Mouse (Mus musculus) neural tube, embryonic 14.5 days (tissue): ENCODE results near the gene Mycn. TPM values are rescaled to one million over a fixed set of nuclear protein-coding genes. Genes with fewer than 3 reads are reported as not detected.

Experiments
- ATAC-seq: fragments of 200-750 bp; cut with Nextera tagmentation; 2 replicates; pipeline ENCODE4 v1.8.0; 2017; ENCODE audit warnings: low read depth, mild to moderate bottlenecking, moderate TSS enrichment, moderate library complexity
- H3K27ac ChIP-seq: fragments of 300-500 bp; sonication (generic); 2 replicates; pipeline ENCODE4 v1.5.1; 2014; ENCODE audit warnings: low read depth, mild to moderate bottlenecking, control low read depth, low read length, moderate library complexity, mixed read lengths
- H3K27me3 ChIP-seq: fragments of 300-500 bp; sonication (generic); 2 replicates; pipeline ENCODE4 v1.6.1; 2014; ENCODE audit warnings: low read length; ENCODE audit not compliant: control insufficient read depth, insufficient read depth
- H3K36me3 ChIP-seq: fragments of 300-500 bp; sonication (generic); 2 replicates; pipeline ENCODE4 v1.6.1; 2014; ENCODE audit warnings: low read length, mixed read lengths; ENCODE audit not compliant: control insufficient read depth, insufficient read depth
- H3K4me1 ChIP-seq: fragments of 300-500 bp; sonication (generic); 2 replicates; pipeline ENCODE4 v1.6.1; 2014; ENCODE audit warnings: low read length; ENCODE audit not compliant: control insufficient read depth, insufficient read depth
- H3K4me2 ChIP-seq: fragments of 300-500 bp; sonication (generic); 2 replicates; pipeline ENCODE4 v1.6.1; 2014; ENCODE audit warnings: mild to moderate bottlenecking, low read depth, low read length, control low read depth
- H3K4me3 ChIP-seq: fragments of 300-500 bp; sonication (generic); 2 replicates; pipeline ENCODE4 v1.5.1; 2014; ENCODE audit warnings: low read depth, low read length, control low read depth, mixed read lengths
- H3K9ac ChIP-seq: fragments of 300-500 bp; sonication (generic); replicated peaks from 2 replicates; pipeline ENCODE4 v1.6.1; 2014; ENCODE audit warnings: low read depth, mild to moderate bottlenecking, control low read depth, low read length, mixed read lengths
- H3K9me3 ChIP-seq: fragments of 300-500 bp; sonication (generic); 2 replicates; pipeline ENCODE4 v1.6.1; 2016; ENCODE audit warnings: low read length; ENCODE audit not compliant: control insufficient read depth
- WGBS: fragments of 180-500 bp; shearing (Covaris S2); extraction: QIAGEN DNeasy Blood & Tissue Kit; methylation state at CpG from one replicate; pipeline ENCODE4 v1.1.7; 2014; 5-methylcytosine and 5-hydroxymethylcytosine counted together
- polyA plus RNA-seq: library from polyadenylated mRNA; unstranded; fragments of >200 nt; fragmentation: Nextera tagmentation; extraction: Ambion mirVana; gene quantifications from 2 replicates; pipeline ENCODE4 v1.2.1, GENCODE M21; 2014

Mycn gene
- polyA plus RNA-seq, 1 experiment from 2014 or later: 38.6 TPM

DNA sequence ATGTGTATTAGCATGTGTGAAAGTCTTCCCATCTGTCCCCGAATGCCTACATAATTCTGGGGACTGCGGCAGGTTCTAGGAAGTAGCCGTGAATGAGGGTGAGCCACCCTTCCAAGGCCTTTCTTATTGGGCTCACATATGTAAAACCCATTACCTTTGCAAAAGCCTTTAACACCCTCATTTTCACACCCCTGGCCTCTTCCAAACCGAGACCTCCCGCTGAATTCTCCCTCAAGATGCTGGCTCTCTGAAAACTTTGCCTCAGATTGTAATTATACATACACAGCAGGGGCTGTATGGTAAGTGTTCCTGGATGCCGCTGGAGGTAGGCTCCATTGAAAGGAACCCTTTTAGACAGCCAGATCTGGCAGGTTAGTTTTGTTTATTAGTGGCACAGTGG lies 1.6 kb upstream of the Mycn start:
- Histone ChIP-seq H3K4me2 (peak overlapping the region; percentile 77), H3K36me3 (no peaks in the 10 kb centered on the region), H3K4me1 (no peaks in the 10 kb centered on the region), H3K27me3 (no peaks in the 10 kb centered on the region), H3K9ac (0 out of 2 replicates have a peak overlapping the region, but pooled peaks have one; percentile 52), H3K27ac (no peak overlapping the region), H3K4me3 (no peak overlapping the region), H3K9me3 (no peaks in the 10 kb centered on the region)
- ATAC-seq: no peak
- WGBS: 14% methylated on average over 6 of the region's 6 CpGs

DNA sequence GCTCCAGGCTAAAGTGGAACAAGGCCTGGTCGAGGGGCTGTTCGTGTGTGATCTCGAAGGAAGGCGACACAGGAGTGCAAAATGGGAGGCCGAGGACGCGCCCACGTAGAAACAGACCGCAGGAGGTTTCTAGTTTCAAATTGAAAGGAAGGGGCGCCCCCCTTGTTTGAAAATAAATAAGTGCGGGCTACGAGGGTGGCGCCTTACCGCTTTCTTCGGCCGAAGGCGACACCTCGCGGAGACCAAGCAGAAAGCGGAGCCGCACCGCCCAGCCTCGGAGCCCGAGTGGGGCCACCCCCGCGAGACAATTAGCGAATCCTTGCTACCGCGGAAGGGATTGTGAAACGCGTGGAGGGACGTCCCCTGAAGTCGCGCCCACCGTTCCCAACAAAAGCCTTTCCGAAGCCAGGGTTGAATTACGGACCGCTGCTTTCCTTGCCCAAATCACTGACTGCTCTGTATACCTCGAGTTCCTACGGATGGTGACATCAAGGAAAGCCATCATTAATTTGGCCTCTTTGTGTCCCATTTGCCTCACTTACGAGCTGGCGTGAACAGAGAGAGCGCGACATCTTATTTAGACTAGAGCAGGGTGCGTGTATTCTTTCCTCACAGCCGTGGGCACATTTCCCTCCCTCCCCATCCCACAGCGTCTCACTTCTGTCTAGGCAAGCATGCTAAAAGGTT lies 793 bp upstream of the Mycn start:
- ATAC-seq: peak; percentile 74
- no peaks in the 10 kb centered on the region for H3K27me3 ChIP-seq

DNA sequence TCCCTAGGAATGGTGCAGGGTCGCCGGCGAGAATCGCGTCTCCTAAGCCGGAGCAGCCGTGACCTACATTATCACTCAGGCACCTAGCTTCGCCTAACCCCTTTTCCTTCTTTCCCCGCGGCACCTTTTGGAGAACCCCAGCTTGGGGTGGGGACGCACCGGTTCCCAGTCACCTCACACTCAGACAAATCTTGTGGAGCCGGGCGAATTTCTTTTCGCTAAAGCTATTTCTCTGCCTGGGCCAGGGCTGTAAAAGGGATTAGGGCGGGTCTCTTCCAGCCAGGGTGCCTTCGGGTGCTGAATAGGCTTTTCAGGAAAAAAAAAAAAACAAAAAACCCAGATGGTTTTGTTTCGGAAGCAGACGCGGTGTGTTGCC lies 597 bp downstream of the Mycn start:
- Histone ChIP-seq H3K27me3 (no peaks in the 10 kb centered on the region), H3K9me3 (no peaks in the 10 kb centered on the region), H3K4me2 (peak overlapping the region; percentile 77), H3K27ac (peak overlapping the region; percentile 96), H3K4me3 (peak overlapping the region; percentile 66), H3K36me3 (peaks cover 13% of the 10 kb centered on the region; the same call in 1 of the 2 replicates), H3K9ac (peak overlapping the region; percentile 79), H3K4me1 (peaks cover 5% of the 10 kb centered on the region; the same call in 1 of the 2 replicates)
- under 1% methylated on average over 20 of the region's 20 CpGs for WGBS
- no peak for ATAC-seq

More for the DNA sequence above, 793 bp upstream of the Mycn start:
- H3K4me3 ChIP-seq: peak overlapping the region; percentile 66
- peak overlapping the region; percentile 52 for H3K9ac ChIP-seq
- under 1% methylated on average over 47 of the region's 47 CpGs for WGBS
- H3K36me3 ChIP-seq: no peaks in the 10 kb centered on the region; the same call in 1 of the 2 replicates
- no peaks in the 10 kb centered on the region for H3K9me3 ChIP-seq
- H3K27ac ChIP-seq: peak overlapping the region; percentile 96
- H3K4me1 ChIP-seq: peaks cover 2% of the 10 kb centered on the region; the same call in 1 of the 2 replicates
- H3K4me2 ChIP-seq: peak overlapping the region; percentile 77

DNA sequence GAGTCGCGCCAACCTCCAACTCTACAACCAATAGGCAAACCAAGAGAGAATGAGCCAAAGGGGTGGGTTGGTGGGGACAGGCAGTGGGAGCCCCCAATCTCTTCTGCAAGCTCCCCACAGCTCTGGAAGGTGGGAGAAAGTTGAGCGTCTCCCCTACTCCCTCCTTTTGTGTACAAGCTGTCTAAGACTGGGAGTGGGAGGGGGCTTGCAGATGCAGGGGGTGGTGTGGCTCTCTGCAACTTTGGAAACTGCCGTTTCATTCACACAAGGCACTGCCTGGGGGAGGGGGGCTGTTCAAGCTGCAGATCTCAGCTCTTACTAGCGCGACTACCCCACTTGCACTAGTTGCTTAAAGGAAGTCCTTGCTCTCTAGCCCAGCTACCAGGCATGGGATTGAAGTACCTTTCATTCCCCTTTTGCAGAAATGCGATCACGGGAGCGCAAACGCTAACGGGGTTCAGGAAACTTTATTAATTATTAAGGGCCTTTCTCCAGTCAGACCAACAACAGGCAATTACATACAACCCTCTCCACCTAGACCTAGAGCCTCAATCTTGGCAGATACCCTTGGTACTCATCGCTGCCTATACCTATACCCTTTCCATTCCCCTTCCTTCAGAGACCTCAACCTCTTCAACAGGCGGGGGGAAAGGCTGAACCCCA lies 1.1 kb downstream of the Mycn start:
- H3K36me3 ChIP-seq: peaks cover 13% of the 10 kb centered on the region; the same call in 1 of the 2 replicates
- H3K4me1 ChIP-seq: peaks cover 5% of the 10 kb centered on the region; the same call in 1 of the 2 replicates
- H3K4me2 ChIP-seq: peak overlapping the region; percentile 77
- H3K9ac ChIP-seq: peak overlapping the region; percentile 79
- H3K9me3 ChIP-seq: no peaks in the 10 kb centered on the region
- no peaks in the 10 kb centered on the region for H3K27me3 ChIP-seq
- peak overlapping the region; percentile 66 for H3K4me3 ChIP-seq
- peak overlapping the region; percentile 96 for H3K27ac ChIP-seq
- 0% methylated on average over 13 of the region's 13 CpGs for WGBS
- 0 out of 2 replicates have a peak, but pooled peaks have one; percentile 1 for ATAC-seq

DNA sequence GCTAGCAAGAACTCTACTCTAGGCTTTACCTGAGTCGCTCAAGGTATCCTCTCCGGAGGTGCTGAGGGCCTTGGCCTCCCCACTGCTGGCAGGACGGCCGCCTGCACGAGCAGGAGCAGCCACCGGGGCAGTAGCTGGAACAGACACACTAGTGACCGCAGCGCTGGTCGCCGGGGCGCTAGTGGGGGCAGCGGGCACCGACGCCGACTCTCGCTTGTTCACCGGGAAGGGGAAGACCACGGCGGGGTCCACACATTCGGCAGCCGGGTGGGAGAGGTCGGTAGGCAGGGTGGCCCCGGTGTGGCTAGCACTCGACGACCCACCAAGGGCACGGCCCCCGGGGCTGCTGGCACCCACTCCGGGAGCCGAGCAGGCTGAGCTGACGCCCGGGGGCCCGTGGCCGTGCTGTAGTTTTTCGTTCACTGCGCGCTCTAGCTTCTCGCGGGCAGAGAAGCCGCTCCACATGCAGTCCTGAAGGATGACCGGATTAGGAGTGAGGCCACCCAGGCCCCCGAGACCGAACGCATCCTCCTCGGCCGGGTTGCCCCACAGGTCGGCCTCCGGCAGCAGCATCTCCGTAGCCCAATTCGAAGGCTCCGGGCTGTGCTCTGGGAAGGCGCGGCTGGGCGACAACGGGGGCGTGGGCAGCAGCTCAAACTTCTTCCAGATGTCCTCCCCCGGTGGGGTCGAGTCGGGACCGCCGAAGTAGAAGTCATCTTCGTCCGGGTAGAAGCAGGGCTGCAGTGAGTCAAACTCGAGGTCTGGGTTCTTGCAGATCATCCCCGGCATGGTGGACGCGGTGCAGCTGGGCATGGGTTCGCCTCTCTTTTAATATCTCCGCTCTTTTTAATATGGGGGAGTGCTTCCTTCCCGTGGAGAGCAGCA lies 1.9 kb downstream of the Mycn start:
- Histone ChIP-seq H3K27me3 (no peaks in the 10 kb centered on the region), H3K4me3 (peak overlapping the region; percentile 66), H3K36me3 (peaks cover 13% of the 10 kb centered on the region; the same call in 1 of the 2 replicates), H3K27ac (peak overlapping the region; percentile 96), H3K4me1 (peaks cover 5% of the 10 kb centered on the region; the same call in 1 of the 2 replicates), H3K9ac (peak overlapping the region; percentile 79), H3K9me3 (no peaks in the 10 kb centered on the region), H3K4me2 (peak overlapping the region; percentile 77)
- ATAC-seq: no peak
- WGBS: under 1% methylated on average over 68 of the region's 69 CpGs

DNA sequence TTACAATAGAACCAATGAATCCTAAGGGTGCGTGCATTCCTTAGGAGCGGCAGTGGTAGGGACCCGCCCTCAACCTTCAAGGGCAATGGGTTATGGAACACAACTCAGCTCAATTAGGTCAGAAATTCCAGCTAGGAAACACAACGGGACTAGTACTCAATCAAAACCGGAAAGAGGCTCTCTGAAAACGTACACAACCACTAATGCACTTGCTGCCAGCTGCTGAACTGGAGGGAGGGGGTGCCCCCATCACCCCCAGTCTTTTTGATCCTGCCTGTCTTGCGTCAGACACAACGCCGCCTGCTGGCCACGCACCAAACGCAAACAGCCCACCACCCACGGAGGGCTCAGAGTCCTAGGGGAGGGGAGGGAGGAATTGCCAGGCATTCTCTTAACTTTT lies 2.9 kb downstream of the Mycn start:
- peak overlapping the region; percentile 66 for H3K4me3 ChIP-seq
- H3K4me2 ChIP-seq: peak overlapping the region; percentile 77
- H3K4me1 ChIP-seq: peaks cover 5% of the 10 kb centered on the region; the same call in 1 of the 2 replicates
- no peaks in the 10 kb centered on the region for H3K27me3 ChIP-seq
- peak overlapping the region; percentile 80 for H3K27ac ChIP-seq
- WGBS: 1% methylated on average over 12 of the region's 12 CpGs
- no peaks in the 10 kb centered on the region for H3K9me3 ChIP-seq
- peak overlapping the region; percentile 79 for H3K9ac ChIP-seq
- H3K36me3 ChIP-seq: peaks cover 13% of the 10 kb centered on the region; the same call in 1 of the 2 replicates
- 0 out of 2 replicates have a peak, but pooled peaks have one; percentile 7 for ATAC-seq

DNA sequence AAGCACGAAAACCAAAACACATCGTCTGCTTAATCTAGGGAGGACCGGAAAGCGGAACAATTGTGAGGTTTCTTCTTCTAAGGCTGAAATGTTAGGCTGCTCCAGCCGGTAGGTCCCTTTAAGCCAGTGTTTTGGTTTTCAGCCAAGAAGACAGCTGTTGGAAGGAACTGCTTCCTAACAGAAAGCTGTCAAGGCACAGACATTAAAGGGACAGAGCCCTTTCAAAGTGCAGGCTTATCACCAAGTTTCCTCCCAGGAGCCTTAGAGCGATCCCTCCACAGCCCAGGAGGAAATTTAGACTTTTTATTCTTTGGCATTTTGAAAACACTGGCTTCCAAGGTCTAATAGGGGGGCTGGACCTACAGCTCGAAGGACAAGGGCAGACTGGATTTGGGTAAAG lies 3.4 kb downstream of the Mycn start:
- H3K4me3 ChIP-seq: peak overlapping the region; percentile 66
- H3K9me3 ChIP-seq: no peaks in the 10 kb centered on the region
- peak overlapping the region; percentile 63 for H3K9ac ChIP-seq
- peaks cover 13% of the 10 kb centered on the region; the same call in 1 of the 2 replicates for H3K36me3 ChIP-seq
- peak overlapping the region; percentile 77 for H3K4me2 ChIP-seq
- H3K27ac ChIP-seq: peak overlapping the region; percentile 80
- peaks cover 5% of the 10 kb centered on the region; the same call in 1 of the 2 replicates for H3K4me1 ChIP-seq
- H3K27me3 ChIP-seq: no peaks in the 10 kb centered on the region
- no peak for ATAC-seq
- 3% methylated on average over 7 of the region's 7 CpGs for WGBS

DNA sequence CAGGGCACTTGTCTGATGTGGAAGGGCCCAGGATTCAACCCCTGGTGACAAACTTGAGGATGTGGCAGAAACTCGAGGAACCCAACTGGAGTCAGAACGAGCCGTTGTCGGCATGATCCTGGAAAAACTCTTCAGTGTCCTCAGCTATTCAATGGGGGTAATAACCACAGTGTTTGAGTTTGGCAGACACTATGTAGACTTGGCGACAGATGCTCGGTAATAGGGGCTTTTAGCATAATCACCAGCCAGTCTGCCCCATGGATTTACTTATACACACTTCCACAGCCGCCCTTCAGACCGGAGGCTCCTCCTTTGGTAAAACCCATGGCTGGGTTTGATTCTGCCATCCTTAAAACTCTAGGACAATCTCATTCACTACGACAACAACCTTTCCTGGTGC lies 4.0 kb downstream of the Mycn start:
- Histone ChIP-seq H3K27me3 (no peaks in the 10 kb centered on the region), H3K9ac (peak overlapping the region; percentile 63; the same call in 1 of the 2 replicates), H3K4me1 (peaks cover 5% of the 10 kb centered on the region; the same call in 1 of the 2 replicates), H3K27ac (peak overlapping the region; percentile 80; the same call in 1 of the 2 replicates), H3K4me3 (peak overlapping the region; percentile 66), H3K9me3 (no peaks in the 10 kb centered on the region), H3K4me2 (peak overlapping the region; percentile 77), H3K36me3 (peaks cover 13% of the 10 kb centered on the region; the same call in 1 of the 2 replicates)
- 4% methylated on average over 9 of the region's 9 CpGs for WGBS
- no peak for ATAC-seq
